Mouse (Mus musculus) neural tube, embryonic 13.5 days (tissue): ENCODE data around the gene Hdlbp. TPM values are rescaled to one million over a fixed set of nuclear protein-coding genes. Genes with fewer than 3 reads are reported as not detected.
"Not testable (repeated sequence)": the region's sequence is repeated elsewhere in the genome, so short reads cannot be mapped to it uniquely, and the experiment has no call there.

Source experiments
- ATAC-seq: fragments of 200-750 bp; cut with Nextera tagmentation; 2 replicates; pipeline ENCODE4 v1.8.0; 2017; ENCODE audit warnings: low read depth, mild to moderate bottlenecking, moderate TSS enrichment, moderate library complexity
- H3K27ac ChIP-seq: fragments of 300-500 bp; sonication (generic); replicated peaks from 2 replicates; pipeline ENCODE4 v1.5.1; 2015; ENCODE audit warnings: moderate library complexity, mild to moderate bottlenecking, inconsistent platforms
- H3K27me3 ChIP-seq: fragments of 300-500 bp; sonication (generic); 2 replicates; pipeline ENCODE4 v1.6.1; 2015; ENCODE audit warnings: mild to moderate bottlenecking, inconsistent platforms
- H3K36me3 ChIP-seq: fragments of 300-500 bp; sonication (generic); 2 replicates; pipeline ENCODE4 v1.6.1; 2015; ENCODE audit warnings: mild to moderate bottlenecking, inconsistent platforms
- H3K4me1 ChIP-seq: fragments of 300-500 bp; sonication (generic); replicated peaks from 2 replicates; pipeline ENCODE4 v1.6.1; 2015; ENCODE audit warnings: inconsistent platforms
- H3K4me2 ChIP-seq: fragments of 300-500 bp; sonication (generic); 2 replicates; pipeline ENCODE4 v1.6.1; 2015; ENCODE audit warnings: inconsistent platforms, mild to moderate bottlenecking, moderate library complexity
- H3K4me3 ChIP-seq: fragments of 300-500 bp; sonication (generic); 2 replicates; pipeline ENCODE4 v1.5.1; 2015; ENCODE audit warnings: mild to moderate bottlenecking, inconsistent platforms
- H3K9ac ChIP-seq: fragments of 300-500 bp; sonication (generic); 2 replicates; pipeline ENCODE4 v1.6.1; 2015; ENCODE audit warnings: moderate library complexity, mild to moderate bottlenecking, inconsistent platforms
- H3K9me3 ChIP-seq: fragments of 300-500 bp; sonication (generic); 2 replicates; pipeline ENCODE4 v1.6.1; 2016; ENCODE audit warnings: inconsistent platforms
- WGBS: fragments of 180-500 bp; shearing (Covaris S2); methylation state at CpG from one replicate; pipeline ENCODE4 v1.1.7; 2015; 5-methylcytosine and 5-hydroxymethylcytosine counted together
- polyA plus RNA-seq: library from polyadenylated mRNA; unstranded; fragments of >200 nt; fragmentation: Nextera tagmentation; extraction: Ambion mirVana; gene quantifications from 2 replicates; pipeline ENCODE4 v1.2.1, GENCODE M21; 2015

The Hdlbp gene
- polyA plus RNA-seq, 1 experiment from 2014 or later, result 83.9 TPM

DNA sequence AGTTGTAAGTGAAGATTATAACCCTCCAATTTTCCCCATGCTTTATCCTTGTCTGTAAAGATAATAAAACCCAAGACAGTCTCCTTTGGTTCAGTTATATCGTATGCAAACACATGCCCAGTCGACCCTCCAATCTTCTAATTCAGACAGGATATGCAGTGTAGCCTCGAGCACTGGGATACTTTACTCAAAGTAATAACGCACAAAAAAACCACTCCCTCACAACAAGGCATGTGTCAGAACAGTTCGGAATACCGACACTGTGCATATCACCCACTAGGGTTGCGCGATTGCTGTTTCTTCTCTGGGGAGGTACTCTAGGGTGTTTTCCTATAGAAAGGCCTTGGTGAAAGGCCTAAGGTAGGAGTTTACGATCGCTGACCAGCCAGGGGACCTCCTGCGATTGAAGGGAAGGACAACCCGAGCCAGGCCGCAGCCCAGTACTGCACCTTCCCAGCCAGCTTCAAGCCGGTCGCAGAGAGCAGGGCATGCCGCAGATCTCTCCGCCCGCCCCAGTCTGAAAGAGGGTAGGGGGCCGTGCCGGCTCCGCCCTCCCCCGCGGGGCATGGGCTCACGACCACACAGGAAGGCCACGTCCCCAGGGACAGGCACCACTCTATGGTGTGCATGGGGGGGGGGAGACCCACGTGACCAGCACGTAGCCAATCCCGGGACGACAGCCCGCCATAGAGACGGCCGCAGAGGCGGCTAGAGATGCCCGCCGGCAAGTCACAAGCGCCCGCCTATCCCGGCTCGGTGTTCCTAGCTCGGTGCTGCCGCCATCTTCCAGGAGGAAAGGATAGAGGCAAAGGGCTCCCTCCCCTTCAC lies 643 bp downstream of the Hdlbp start:
- no peaks in the 10 kb centered on the region for H3K27me3 ChIP-seq
- H3K4me2 ChIP-seq, result peak overlapping the region; percentile 58
- H3K27ac ChIP-seq, result peak overlapping the region; percentile 94
- under 1% methylated on average over 40 of the region's 41 CpGs for WGBS
- peak overlapping the region; percentile 85 for H3K9ac ChIP-seq
- H3K36me3 ChIP-seq, result no peaks in the 10 kb centered on the region
- peaks cover 37% of the 10 kb centered on the region for H3K4me1 ChIP-seq
- H3K4me3 ChIP-seq, result peak overlapping the region; percentile 82
- no peaks in the 10 kb centered on the region for H3K9me3 ChIP-seq
- ATAC-seq, result peak; percentile 96

DNA sequence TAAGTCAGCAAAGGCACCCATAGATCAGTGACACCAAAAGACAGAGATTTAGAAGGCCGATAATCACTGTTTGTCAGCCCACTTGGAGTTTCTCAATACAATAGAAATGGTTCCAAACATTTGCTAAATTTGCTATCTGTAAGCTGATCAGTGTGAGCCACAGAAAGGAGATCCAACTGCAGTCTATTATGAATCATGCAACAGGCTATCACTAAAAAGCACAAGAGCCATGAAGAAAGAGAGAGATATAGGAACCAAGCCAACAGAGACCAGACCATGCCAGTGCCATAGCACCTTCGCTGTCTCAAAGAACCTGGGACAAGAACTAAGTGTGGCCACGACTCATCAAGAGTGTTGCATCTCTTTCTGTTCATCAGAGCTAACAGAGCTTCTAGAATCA lies 2.9 kb downstream of the Hdlbp start:
- ATAC-seq, result no peak
- Histone ChIP-seq H3K27ac (no peak overlapping the region), H3K4me1 (peaks cover 21% of the 10 kb centered on the region), H3K36me3 (no peaks in the 10 kb centered on the region), H3K4me3 (no peak overlapping the region), H3K4me2 (no peak overlapping the region), H3K27me3 (no peaks in the 10 kb centered on the region), H3K9ac (no peak overlapping the region), H3K9me3 (no peaks in the 10 kb centered on the region)
- WGBS, result 94% methylated on average over 3 of the region's 3 CpGs

GRCm38 (mm10) chr1:93468626-93469025 lies 10.0 kb downstream of the Hdlbp start:
- Histone ChIP-seq H3K4me1 (no peaks in the 10 kb centered on the region), H3K4me2 (no peak overlapping the region), H3K9me3 (no peaks in the 10 kb centered on the region), H3K27me3 (no peaks in the 10 kb centered on the region), H3K9ac (no peak overlapping the region), H3K27ac (no peak overlapping the region), H3K36me3 (peaks cover 2% of the 10 kb centered on the region; the same call in 1 of the 2 replicates), H3K4me3 (no peak overlapping the region)
- WGBS, result 95% methylated on average over 4 of the region's 4 CpGs
- no peak for ATAC-seq

GRCm38 (mm10) chr1:93465746-93466145 lies 12.9 kb downstream of the Hdlbp start:
- H3K36me3 ChIP-seq, result peaks cover 2% of the 10 kb centered on the region; the same call in 1 of the 2 replicates
- H3K27me3 ChIP-seq, result no peaks in the 10 kb centered on the region
- H3K4me1 ChIP-seq, result no peaks in the 10 kb centered on the region
- no peak overlapping the region for H3K9ac ChIP-seq
- no peak overlapping the region for H3K4me2 ChIP-seq
- H3K4me3 ChIP-seq, result no peak overlapping the region
- no peak overlapping the region for H3K27ac ChIP-seq
- no peak for ATAC-seq
- no peaks in the 10 kb centered on the region for H3K9me3 ChIP-seq

GRCm38 (mm10) chr1:93465066-93465465 lies 13.5 kb downstream of the Hdlbp start:
- H3K27ac ChIP-seq, result no peak overlapping the region
- H3K27me3 ChIP-seq, result no peaks in the 10 kb centered on the region
- H3K9me3 ChIP-seq, result no peaks in the 10 kb centered on the region
- H3K4me3 ChIP-seq, result no peak overlapping the region
- no peaks in the 10 kb centered on the region for H3K4me1 ChIP-seq
- H3K4me2 ChIP-seq, result no peak overlapping the region
- no peak overlapping the region for H3K9ac ChIP-seq
- no peak for ATAC-seq
- H3K36me3 ChIP-seq, result peaks cover 2% of the 10 kb centered on the region; the same call in 1 of the 2 replicates

DNA sequence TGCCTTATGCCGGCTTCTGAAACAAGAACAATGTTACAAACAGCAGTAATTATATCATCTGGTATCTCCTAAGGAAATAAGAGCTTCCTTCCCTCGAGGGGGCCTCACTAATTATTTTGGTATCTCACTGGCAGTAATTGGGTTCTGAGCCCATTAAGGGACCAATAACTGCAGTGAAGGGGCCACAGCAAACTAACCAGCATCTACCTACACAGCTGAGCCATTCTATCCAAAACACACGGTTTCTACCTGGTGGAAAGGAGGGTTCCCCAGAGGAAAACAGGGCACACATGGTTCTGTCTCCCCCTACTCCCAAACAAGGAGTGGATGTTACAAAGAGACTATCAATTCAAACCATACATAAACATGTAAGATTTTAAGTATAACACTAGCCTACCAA lies 19.5 kb downstream of the Hdlbp start:
- no peaks in the 10 kb centered on the region for H3K27me3 ChIP-seq
- H3K4me2 ChIP-seq, result no peak overlapping the region
- H3K4me3 ChIP-seq, result no peak overlapping the region
- no peaks in the 10 kb centered on the region for H3K36me3 ChIP-seq
- 43% methylated on average over 3 of the region's 3 CpGs for WGBS
- H3K9ac ChIP-seq, result no peak overlapping the region
- H3K9me3 ChIP-seq, result no peaks in the 10 kb centered on the region
- H3K27ac ChIP-seq, result 0 out of 2 replicates have a peak overlapping the region, but pooled peaks have one; percentile 46
- peaks cover 10% of the 10 kb centered on the region; the same call in 1 of the 2 replicates for H3K4me1 ChIP-seq
- ATAC-seq, result peak; percentile 53; the same call in 1 of the 2 replicates

DNA sequence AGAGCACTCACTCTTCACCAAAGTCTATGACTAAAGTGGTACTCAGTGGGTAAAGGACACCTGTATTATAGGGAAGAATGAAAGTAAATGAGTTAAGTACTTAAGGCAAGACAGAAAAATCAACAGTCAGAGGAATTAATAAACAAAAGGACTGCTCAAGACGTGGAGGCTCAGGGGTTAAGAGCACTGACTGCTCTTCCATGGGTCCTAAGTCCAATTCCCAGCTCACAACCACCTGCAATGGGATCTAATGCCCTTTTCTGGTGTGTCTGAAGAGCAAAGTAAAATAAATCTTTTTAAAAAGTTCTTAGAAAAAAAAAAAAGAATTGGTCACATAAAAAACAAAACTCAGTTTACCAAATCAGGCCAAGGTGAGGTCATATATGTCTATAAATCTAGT lies 20.3 kb downstream of the Hdlbp start:
- WGBS, result 73% methylated on average over 1 of the region's 1 CpGs
- no peak overlapping the region for H3K27ac ChIP-seq
- no peak overlapping the region for H3K4me3 ChIP-seq
- H3K36me3 ChIP-seq, result no peaks in the 10 kb centered on the region
- H3K4me1 ChIP-seq, result peaks cover 10% of the 10 kb centered on the region; the same call in 1 of the 2 replicates
- H3K4me2 ChIP-seq, result no peak overlapping the region
- H3K27me3 ChIP-seq, result no peaks in the 10 kb centered on the region
- no peak for ATAC-seq
- H3K9ac ChIP-seq, result no peak overlapping the region
- no peaks in the 10 kb centered on the region for H3K9me3 ChIP-seq

DNA sequence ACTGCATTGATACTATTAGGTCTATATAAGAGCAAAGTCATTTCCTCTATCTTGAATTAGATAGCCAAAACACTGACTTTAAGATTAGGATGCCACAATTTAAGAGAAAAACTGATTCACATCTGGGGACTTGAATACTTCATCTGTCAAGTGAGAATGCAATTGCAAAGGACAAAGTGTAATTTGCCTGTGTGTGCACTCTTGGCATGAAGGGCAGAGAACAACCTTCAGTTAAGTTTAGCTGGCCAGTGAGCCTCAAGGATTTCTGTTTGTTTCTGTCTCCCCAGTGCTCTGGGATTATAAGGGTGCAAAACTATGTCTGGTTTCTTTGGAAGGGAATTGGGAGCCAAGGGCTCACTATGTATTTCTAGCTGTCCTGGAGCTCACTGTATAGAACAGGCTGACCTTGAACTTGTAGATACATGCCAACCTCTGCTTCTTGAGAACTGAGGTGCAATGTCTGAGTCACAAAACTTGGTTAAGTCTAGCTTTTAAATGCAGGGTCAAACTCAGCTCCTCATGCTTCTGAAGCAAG lies 24.8 kb downstream of the Hdlbp start:
- no peak for ATAC-seq
- H3K9me3 ChIP-seq, result no peaks in the 10 kb centered on the region
- 0 out of 2 replicates have a peak, but pooled peaks cover 4% of the 10 kb centered on the region for H3K4me1 ChIP-seq
- no peak overlapping the region for H3K4me2 ChIP-seq
- no peak overlapping the region for H3K9ac ChIP-seq
- H3K27ac ChIP-seq, result no peak overlapping the region
- no peaks in the 10 kb centered on the region for H3K27me3 ChIP-seq
- no peaks in the 10 kb centered on the region for H3K36me3 ChIP-seq
- no peak overlapping the region for H3K4me3 ChIP-seq

- not testable (repeated sequence) for H3K27ac ChIP-seq, H3K27me3 ChIP-seq, H3K9ac ChIP-seq, H3K4me1 ChIP-seq, H3K9me3 ChIP-seq, ATAC-seq, H3K36me3 ChIP-seq, H3K4me3 ChIP-seq, H3K4me2 ChIP-seq
- 78% methylated on average over 5 of the region's 5 CpGs for whole genome bisulfite sequencing
Measured at GRCm38 (mm10) chr1:93450118-93450517, 28.5 kb downstream of the Hdlbp start.

DNA sequence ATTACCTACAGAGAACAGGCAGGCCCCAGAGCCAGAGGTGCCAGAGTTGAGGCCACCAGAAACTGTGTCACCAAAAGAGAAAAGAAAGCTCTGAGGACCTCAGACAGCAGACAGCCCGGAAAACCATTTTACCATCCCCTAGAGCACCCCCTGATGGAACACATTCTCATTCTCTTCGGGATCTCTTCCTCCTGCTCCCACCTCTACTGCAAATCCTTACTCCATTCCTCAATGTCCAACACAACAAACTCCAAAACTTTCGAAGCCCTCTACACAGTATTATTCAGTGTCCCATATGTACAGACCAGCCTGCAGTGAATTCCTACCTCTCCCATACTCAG lies 32.8 kb downstream of the Hdlbp start:
- H3K9me3 ChIP-seq, result no peaks in the 10 kb centered on the region
- peaks cover 24% of the 10 kb centered on the region for H3K4me1 ChIP-seq
- WGBS, result 10% methylated on average over 3 of the region's 3 CpGs
- peak overlapping the region; percentile 77 for H3K4me3 ChIP-seq
- ATAC-seq, result peak; percentile 36; the same call in 1 of the 2 replicates
- H3K27me3 ChIP-seq, result no peaks in the 10 kb centered on the region
- H3K9ac ChIP-seq, result peak overlapping the region; percentile 83
- peak overlapping the region; percentile 99 for H3K4me2 ChIP-seq
- 0 out of 2 replicates have a peak, but pooled peaks cover 3% of the 10 kb centered on the region for H3K36me3 ChIP-seq
- H3K27ac ChIP-seq, result peak overlapping the region; percentile 74

DNA sequence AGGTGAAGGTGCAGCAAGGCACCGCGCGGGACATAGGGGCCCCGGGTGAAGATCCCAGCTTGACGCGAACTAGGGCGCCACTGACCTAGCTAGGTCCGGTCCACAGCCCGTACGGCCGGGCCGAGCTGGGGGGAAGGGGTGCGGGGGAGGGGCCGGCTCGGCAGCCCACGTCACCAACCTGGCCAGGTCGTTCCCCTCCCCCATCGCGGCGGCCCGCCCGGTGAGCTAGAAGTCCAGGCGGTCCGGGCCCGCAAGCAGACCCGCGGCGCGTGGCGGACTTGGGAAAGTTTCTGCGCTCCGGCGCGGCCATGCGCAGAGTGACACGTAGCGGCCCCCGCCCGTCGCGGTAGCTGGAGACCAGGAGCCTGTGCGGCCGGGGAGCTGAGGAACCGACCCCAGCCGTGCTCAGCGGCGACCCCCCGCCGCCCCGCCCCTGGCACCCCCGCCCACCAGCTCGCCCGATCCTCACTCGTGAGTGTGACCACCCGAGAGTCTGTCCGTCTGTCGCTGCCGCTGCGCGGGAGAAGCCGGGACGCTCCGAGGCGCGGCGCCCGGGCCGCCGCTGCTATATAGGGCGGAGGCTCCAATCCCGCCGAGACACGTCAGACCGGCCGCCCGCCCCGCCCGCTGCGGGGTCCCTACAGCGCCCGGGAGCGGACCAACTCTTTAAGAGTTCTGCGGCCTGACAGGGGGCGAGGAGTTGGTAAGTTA lies 33.3 kb downstream of the Hdlbp start:
- Histone ChIP-seq H3K9ac (peak overlapping the region; percentile 83), H3K27me3 (no peaks in the 10 kb centered on the region), H3K9me3 (no peaks in the 10 kb centered on the region), H3K4me1 (peaks cover 24% of the 10 kb centered on the region), H3K36me3 (peaks cover 3% of the 10 kb centered on the region; the same call in 1 of the 2 replicates), H3K27ac (peak overlapping the region; percentile 74), H3K4me3 (peak overlapping the region; percentile 77), H3K4me2 (peak overlapping the region; percentile 99)
- WGBS, result under 1% methylated on average over 82 of the region's 84 CpGs
- peak; percentile 94 for ATAC-seq

- no peaks in the 10 kb centered on the region for H3K9me3 ChIP-seq
- H3K9ac ChIP-seq, result peak overlapping the region; percentile 83
- peak overlapping the region; percentile 77 for H3K4me3 ChIP-seq
- ATAC-seq, result peak; percentile 81
- peak overlapping the region; percentile 99 for H3K4me2 ChIP-seq
- H3K27ac ChIP-seq, result peak overlapping the region; percentile 74
- 7% methylated on average over 18 of the region's 18 CpGs for WGBS
- no peaks in the 10 kb centered on the region for H3K27me3 ChIP-seq
- H3K36me3 ChIP-seq, result peaks cover 3% of the 10 kb centered on the region; the same call in 1 of the 2 replicates
- H3K4me1 ChIP-seq, result peaks cover 24% of the 10 kb centered on the region
Measured at GRCm38 (mm10) chr1:93444405-93445110, 34.1 kb downstream of the Hdlbp start.
